Mouse (Mus musculus): Measurements from ENCODE around the gene Dennd1a.
A peak's percentile ranks its signal among the peaks of the same experiment; 100 is the strongest.

The Dennd1a gene

GRCm38 (mm10) chr2:38165966-38166365, 121.2 kb downstream of the Dennd1a start:
- no peak for DNase-seq (ENCODE audit: low read depth, low spot score)

GRCm38 (mm10) chr2:38164326-38165035, 122.7 kb downstream of the Dennd1a start:
- peak; percentile 55 for DNase-seq (ENCODE audit: low read depth, low spot score)

DNA sequence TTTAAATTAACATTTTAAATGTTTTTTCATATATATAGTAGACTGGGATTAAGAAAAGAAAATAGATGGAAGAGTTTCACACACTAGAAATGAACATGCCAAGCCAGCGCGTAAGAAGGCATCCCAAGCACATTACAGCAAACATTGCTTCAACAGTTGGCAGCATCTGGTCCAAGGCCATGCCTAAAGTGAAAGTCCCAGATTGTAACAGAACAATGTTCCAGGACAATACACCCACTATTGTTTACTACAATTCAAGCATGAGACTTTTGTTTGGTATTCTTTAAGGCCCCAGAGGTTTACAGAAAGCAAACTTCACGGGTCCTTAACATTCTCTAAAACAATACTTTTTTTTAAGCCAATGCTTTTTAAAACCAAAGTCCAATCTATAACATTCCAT, 124.7 kb downstream of the Dennd1a start:
- DNase-seq (ENCODE audit: low read depth, low spot score), result peak; percentile 31

- DNase-seq (ENCODE audit: low read depth, low spot score), result no peak
Measured at GRCm38 (mm10) chr2:38161484-38161883, 125.7 kb downstream of the Dennd1a start.

DNA sequence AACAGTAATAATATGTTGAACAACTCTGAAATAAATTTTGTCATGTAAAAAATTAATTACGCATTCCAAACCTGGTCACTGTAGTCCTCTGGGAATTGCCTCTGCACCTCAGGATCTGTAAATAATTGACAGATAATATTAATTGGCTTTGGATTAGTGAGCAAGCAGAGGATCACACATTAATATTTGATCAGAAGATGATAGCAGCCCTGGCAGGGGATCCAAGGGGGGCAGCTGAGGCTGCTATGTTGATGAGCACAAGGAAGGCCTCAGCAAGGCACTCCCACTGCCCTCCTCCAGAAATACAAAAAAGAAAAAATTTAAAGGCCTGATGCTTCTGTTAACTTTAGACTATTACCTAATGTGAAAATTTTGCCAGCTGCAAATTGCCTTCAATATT, 127.5 kb downstream of the Dennd1a start:
- no peak for DNase-seq (ENCODE audit: low read depth, low spot score)

DNA sequence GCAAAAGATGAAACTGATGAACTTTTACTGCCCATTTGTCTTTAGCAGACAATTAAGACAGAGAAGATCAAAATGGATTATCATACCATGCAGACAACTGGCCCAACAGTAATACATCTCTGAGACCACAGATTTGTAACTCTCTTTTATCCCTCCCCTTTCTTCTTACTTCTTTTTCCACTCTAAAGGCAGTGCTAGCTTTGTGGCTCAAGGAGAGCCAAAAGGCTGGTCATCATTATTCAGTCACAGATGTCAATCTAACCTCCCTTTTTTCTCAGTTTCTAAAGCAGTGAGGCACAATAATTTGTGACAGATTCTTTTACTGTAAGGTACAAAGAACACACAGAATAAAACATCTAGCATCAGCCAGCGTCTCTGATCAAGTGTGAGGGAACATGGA, 130.2 kb downstream of the Dennd1a start:
- DNase-seq (ENCODE audit: low read depth, low spot score), result no peak

DNA sequence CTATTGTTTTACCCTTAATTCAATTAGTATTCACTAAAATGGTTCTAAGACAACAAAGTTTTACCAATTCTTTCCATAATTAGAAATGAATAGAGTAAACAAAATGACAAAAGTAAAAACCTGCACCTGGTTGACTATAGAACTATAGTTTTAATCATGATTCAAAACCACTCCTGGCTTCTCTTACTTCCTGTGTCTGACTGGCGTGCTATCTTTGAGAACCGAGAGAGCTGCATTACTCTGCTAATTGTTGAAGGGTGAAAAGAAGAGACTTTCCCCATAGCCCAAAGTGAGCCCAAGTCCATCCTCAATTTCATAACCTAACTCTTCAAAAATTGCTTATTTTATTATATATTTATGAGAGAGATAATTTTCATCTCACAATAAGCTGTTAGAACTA, 131.2 kb downstream of the Dennd1a start:
- DNase-seq (ENCODE audit: low read depth, low spot score), result no peak

DNA sequence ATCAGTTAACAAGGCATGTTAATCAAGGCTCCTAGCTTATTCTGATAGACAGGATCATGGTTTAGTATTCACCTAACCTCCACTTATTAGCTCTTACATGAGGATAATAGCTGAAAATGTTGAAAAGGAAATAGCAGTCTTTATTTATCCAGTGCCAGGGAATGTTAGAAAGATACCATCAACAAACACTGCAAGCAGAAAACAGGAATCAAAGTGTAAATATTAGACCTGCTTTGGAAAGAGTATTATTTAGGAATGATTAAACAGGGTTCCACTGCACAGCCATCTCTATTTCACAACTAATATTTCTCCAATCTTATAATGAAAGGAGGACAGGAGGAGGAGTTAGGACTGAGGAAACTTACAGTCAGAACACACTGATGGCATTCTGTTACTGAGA, 142.4 kb downstream of the Dennd1a start:
- DNase-seq (ENCODE audit: low read depth, low spot score), result no peak

DNA sequence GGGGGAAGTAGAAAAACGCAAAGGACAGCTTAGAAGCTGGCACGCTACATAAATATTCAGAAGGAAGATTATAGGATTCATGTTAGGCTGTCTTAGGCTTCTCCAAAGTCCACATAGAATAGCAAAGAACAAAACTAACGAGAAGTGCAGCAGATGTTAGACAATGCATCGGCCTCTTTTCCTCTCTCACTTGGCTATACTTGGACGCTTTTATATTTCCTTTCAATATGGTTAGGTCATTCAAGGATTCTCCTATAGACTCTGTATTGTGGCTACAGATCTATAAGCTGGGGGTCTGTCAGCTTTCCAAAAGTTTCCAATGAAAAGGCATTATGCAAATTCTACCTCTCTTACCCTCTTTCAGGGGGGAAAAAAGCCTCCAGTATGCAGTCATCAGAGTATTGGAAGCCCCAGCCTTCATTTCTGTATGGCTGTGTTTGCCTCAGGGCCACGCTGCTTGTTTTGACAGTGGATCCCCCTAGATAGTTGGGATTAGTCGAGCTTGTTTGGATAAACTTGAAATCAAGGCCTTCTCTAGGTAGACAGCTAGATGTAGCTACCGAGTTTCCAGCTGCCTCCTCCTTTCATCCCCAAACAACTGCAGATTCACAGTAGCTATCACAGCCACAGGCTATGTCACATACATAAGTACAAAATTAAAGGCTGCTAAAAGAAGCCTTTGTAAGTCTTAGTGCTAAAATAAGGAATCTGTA, 143.0 kb downstream of the Dennd1a start:
- no peak for DNase-seq (ENCODE audit: low read depth, low spot score)

- no peak for DNase-seq (ENCODE audit: low read depth, low spot score)
Measured at GRCm38 (mm10) chr2:38142905-38143304, 144.3 kb downstream of the Dennd1a start.

- peak; percentile 37 for DNase-seq (ENCODE audit: low read depth, low spot score)
Measured at GRCm38 (mm10) chr2:38142210-38142609, 145.0 kb downstream of the Dennd1a start.

GRCm38 (mm10) chr2:38139536-38139935, 147.7 kb downstream of the Dennd1a start:
- DNase-seq (ENCODE audit: low read depth, low spot score), result no peak

- no peak for DNase-seq (ENCODE audit: low read depth, low spot score)
Measured at GRCm38 (mm10) chr2:38137086-38137485, 150.1 kb downstream of the Dennd1a start.

- no peak for DNase-seq (ENCODE audit: low read depth, low spot score)
Measured at GRCm38 (mm10) chr2:38135427-38135826, 151.8 kb downstream of the Dennd1a start.

DNA sequence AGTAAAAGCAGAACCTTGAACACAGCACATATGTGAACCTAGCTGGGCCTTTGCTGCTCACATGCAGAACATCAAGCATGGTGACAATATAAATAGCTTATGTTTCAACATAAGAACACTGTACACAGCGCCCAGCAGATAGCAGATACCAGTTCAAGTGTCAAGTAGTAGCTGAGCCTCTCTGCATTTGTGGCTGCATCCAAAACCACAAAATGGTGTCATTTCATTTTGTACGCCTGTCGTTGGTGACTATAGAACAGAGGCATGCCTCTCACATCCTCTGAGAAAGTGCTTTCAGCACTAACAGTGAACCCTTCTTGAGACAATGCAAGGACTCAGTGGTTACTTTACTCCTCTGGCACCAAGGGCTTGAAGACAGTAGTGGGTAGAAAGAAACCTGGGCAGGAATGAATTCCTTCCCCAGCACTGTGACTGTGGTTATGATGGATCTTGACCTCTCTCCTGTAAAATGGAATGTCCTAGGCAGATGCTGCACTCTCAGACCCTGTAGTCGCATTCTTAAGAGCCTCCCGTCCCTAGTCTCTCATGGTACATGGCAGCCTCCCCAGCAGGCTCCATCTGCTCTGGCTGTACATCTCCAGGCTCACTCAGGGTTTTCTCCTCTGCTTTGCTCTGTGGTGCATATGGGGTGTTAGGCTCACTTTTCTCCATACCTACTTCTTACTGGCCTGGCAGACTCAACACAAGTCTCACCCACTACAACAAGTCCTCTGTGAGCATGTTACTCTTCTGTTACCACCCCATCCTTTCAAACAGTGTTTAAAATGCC, 154.0 kb downstream of the Dennd1a start:
- DNase-seq (ENCODE audit: low read depth, low spot score), result peak; percentile 42

GRCm38 (mm10) chr2:38132233-38132822, 154.9 kb downstream of the Dennd1a start:
- DNase-seq (ENCODE audit: low read depth, low spot score), result no peak

DNA sequence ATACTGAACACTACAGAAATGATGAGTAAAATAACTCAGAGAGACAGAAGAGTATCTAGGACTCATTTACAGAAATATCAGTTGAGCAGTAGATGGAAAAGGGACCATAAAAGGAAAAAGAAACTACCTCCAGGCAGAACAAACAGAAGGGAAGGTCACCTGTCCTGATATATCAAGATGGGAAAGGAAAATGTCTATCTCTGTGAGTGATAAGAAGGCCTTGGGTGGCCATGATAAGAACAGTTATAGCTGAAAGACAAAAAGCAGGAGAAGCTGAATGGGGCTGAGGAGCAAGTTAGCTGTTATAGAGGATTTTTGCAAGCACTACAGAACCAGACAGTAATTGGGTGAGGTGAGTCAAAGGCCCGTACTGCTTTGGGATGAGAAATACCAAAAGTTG, 155.7 kb downstream of the Dennd1a start:
- no peak for DNase-seq (ENCODE audit: low read depth, low spot score)

GRCm38 (mm10) chr2:38129961-38130802, 157.0 kb downstream of the Dennd1a start:
- no peak for DNase-seq (ENCODE audit: low read depth, low spot score)

DNA sequence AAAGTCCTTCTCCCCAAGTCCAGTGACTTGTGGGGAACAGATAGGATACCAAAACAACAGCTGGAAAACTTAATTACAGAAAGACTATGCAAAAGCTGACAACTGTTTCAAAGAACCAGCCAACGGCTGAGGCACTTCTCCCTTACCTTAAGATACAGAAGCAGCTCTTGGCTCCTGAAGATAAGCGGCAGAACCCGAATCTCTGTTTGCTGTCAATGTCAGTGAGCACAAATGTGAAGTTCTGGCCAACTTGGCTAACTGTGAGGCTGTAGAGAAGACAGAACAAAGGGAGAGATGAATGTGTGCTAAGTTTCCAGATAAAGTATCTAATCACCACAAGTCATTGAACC, 160.8 kb downstream of the Dennd1a start:
- no peak for DNase-seq (ENCODE audit: low read depth, low spot score)

- no peak for DNase-seq (ENCODE audit: low read depth, low spot score)
Measured at GRCm38 (mm10) chr2:38125671-38126382, 161.4 kb downstream of the Dennd1a start.

GRCm38 (mm10) chr2:38124727-38125126, 162.5 kb downstream of the Dennd1a start:
- DNase-seq (ENCODE audit: low read depth, low spot score), result no peak
